Mouse (Mus musculus): Measurements from ENCODE around the gene Acot4.

DNA sequence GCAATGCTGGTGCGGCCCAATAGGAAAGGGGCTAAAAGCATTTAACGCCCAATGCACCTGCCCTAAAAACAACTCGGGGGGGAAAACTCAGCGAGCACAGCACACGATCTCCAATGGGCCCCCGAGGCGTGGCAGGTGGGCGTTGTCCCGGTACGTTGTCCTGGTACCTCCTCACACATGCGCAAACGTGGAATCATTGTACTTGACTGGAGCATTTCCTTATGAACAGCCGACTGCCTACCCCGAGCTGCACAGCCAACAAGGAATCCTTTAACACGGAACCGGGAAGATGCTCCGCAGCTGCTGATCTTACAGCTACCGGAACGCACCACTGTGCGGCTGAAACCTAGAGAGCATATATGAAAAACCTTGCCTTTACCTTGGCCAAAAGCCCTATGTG lies 24.2 kb downstream of the Acot4 start:
- TF ChIP-seq POLR2A (IDR thresholded peaks at IDR 0.05; ENCODE audit: insufficient read depth, low read length) (no peak), CTCF (IDR thresholded peaks at IDR 0.05; ENCODE audit: low read depth, low read length) (no peak)

Measured in ES-Bruce4 (cell line).